Mouse (Mus musculus) heart, adult 2 months (tissue): Measurements from ENCODE around the gene Naa50. TPM values are rescaled to one million over a fixed set of nuclear protein-coding genes. Genes with fewer than 3 reads are reported as not detected.
A peak's percentile ranks its signal among the peaks of the same experiment; 100 is the strongest.

Experiments used
- DNase-seq, 2 experiments: peaks; one replicate each; pipeline ENCODE4 v3.0.0; 2021
- H3K27ac ChIP-seq: fragments of 200-600 bp; 2 replicates; pipeline ENCODE4 v1.8.1; 2022
- H3K27me3 ChIP-seq: fragments of 200-500 bp; 2 replicates; pipeline ENCODE4 v1.6.1; 2012; ENCODE audit warnings: mild to moderate bottlenecking, low read length, inconsistent platforms, mixed read lengths; ENCODE audit not compliant: control insufficient read depth, insufficient read depth
- H3K36me3 ChIP-seq: fragments of 200-500 bp; 2 replicates; pipeline ENCODE4 v1.6.1; 2012; ENCODE audit warnings: low read length, inconsistent platforms; ENCODE audit not compliant: control insufficient read depth, insufficient read depth
- H3K4me1 ChIP-seq: fragments of 200-500 bp; 2 replicates; pipeline ENCODE4 v1.6.1; 2011; ENCODE audit warnings: low read length; ENCODE audit not compliant: control insufficient read depth, insufficient read depth
- H3K4me3 ChIP-seq: fragments of 200-600 bp; 2 replicates; pipeline ENCODE4 v1.8.1; 2022
- H3K79me2 ChIP-seq: fragments of 200-500 bp; replicated peaks from 2 replicates; pipeline ENCODE4 v1.6.1; 2012; ENCODE audit warnings: mild to moderate bottlenecking, inconsistent platforms, low read length, moderate library complexity, mixed read lengths; ENCODE audit not compliant: control insufficient read depth, insufficient read depth
- H3K9ac ChIP-seq: fragments of 200-500 bp; 2 replicates; pipeline ENCODE4 v1.6.1; 2012; ENCODE audit warnings: low read depth, mild to moderate bottlenecking, control low read depth, inconsistent platforms, low read length, mixed read lengths
- CTCF ChIP-seq: fragments of 200-600 bp; IDR thresholded peaks from 2 replicates; pipeline ENCODE4 v1.8.1; 2022; ENCODE audit warnings: antibody characterized with exemption, mild to moderate bottlenecking, moderate library complexity
- EP300 ChIP-seq: fragments of 200-500 bp; IDR thresholded peaks from 2 replicates; pipeline ENCODE4 v1.6.1; 2011; ENCODE audit warnings: low read depth, low read length, control low read depth; ENCODE audit not compliant: insufficient read depth
- POLR2A ChIP-seq: fragments of 200-500 bp; IDR thresholded peaks from 2 replicates; pipeline ENCODE4 v1.6.1; 2011; ENCODE audit warnings: mild to moderate bottlenecking, low read depth, low read length, control low read depth; ENCODE audit not compliant: insufficient read depth
- WGBS: fragments of 180-500 bp; shearing (Covaris S2); methylation state at CpG from one replicate; pipeline ENCODE4 v1.1.7; 2018; 5-methylcytosine and 5-hydroxymethylcytosine counted together
- intact Hi-C: fragments of 180-260 bp; cut with DNase I; formaldehyde crosslinking; loops from one replicate; pipeline ENCODE4 v1.15.1; 2025
- polyA plus RNA-seq: library from polyadenylated mRNA; depleted of rRNA; stranded (reverse); fragments of >200 nt; gene quantifications from 2 replicates; pipeline ENCODE4 v1.2.3, GENCODE M21; 2012
- total RNA-seq, 2 experiments: library from RNA; stranded (reverse); gene quantifications; 2 replicates each; pipeline ENCODE4 v1.2.3; 2021

The Naa50 gene
- total and polyA plus RNA-seq, 3 experiments, result 6.6 to 62.1 (median 57.6) TPM

GRCm38 (mm10) chr16:44123786-44124185 lies 15.8 kb upstream of the Naa50 start:
- Histone ChIP-seq H3K36me3 (peaks cover 7% of the 10 kb centered on the region), H3K9ac (no peak overlapping the region), H3K27me3 (no peaks in the 10 kb centered on the region), H3K4me3 (no peak overlapping the region), H3K4me1 (peaks cover 12% of the 10 kb centered on the region), H3K79me2 (peaks cover 3% of the 10 kb centered on the region; the same call in 1 of the 2 replicates), H3K27ac (peak overlapping the region; percentile 19; the same call in 1 of the 2 replicates)
- 74% methylated on average over 2 of the region's 2 CpGs for WGBS
- no peak for DNase-seq
- intact Hi-C loops, result no loop called here
- TF ChIP-seq EP300 (no peak), POLR2A (no peak), CTCF (no peak)

DNA sequence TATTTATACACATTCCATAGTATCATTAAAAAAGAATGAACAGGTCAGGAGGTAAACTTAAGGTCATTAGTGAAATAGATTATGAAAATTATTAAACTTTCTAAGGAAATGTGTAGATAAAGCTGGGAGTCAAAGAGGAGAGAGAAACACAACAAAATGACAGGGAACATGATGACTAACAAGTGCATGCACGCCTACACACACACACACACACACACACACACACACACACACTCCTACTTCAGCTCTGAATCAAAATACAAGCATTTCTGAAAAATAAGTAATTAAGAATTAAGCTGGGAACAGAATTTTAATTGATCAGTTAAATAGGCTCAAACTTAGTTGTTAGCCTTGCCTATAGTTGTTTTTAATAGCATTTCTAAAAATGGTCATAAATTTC lies 14.9 kb upstream of the Naa50 start:
- 90% methylated on average over 1 of the region's 1 CpGs for WGBS
- Histone ChIP-seq H3K4me3 (no peak overlapping the region), H3K27me3 (no peaks in the 10 kb centered on the region), H3K27ac (no peak overlapping the region), H3K9ac (no peak overlapping the region), H3K79me2 (peaks cover 3% of the 10 kb centered on the region; the same call in 1 of the 2 replicates), H3K4me1 (peaks cover 12% of the 10 kb centered on the region), H3K36me3 (peaks cover 8% of the 10 kb centered on the region)
- DNase-seq, result no peak
- TF ChIP-seq CTCF, result no peak
- no peak for TF ChIP-seq POLR2A
- no peak for TF ChIP-seq EP300
- intact Hi-C loops, result no loop called here

- no peak overlapping the region for H3K9ac ChIP-seq
- H3K4me1 ChIP-seq, result peaks cover 12% of the 10 kb centered on the region
- peaks cover 4% of the 10 kb centered on the region for H3K36me3 ChIP-seq
- intact Hi-C loops, result no loop called here
- peaks cover 5% of the 10 kb centered on the region; the same call in 1 of the 2 replicates for H3K79me2 ChIP-seq
- no peak overlapping the region for H3K4me3 ChIP-seq
- no peak for TF ChIP-seq CTCF
- no peak for TF ChIP-seq EP300
- TF ChIP-seq POLR2A, result no peak
- no peak overlapping the region for H3K27ac ChIP-seq
- no peak for DNase-seq
- WGBS, result 95% methylated on average over 2 of the region's 2 CpGs
- H3K27me3 ChIP-seq, result no peaks in the 10 kb centered on the region
These were observed 14.2 kb upstream of the Naa50 start for GRCm38 (mm10) chr16:44125436-44125835.

DNA sequence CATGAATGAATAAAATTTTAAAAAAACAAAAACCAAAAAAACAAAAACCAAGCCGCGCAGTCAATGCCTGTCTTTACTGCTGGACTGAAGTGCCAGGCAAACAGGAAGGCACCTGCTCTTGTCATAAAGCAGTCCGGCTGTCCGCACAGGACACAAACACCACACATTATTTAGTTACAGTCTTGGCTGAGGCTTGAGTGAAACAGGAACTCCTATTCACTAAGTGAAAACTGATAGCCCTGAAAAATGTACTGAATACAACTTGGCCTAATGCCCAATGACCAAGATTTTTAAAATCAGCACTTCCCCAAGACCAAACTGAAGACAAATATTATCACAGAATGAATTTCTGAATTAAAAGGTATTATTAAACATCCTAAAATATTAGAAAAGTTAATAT lies 13.2 kb upstream of the Naa50 start:
- no peak for DNase-seq
- Histone ChIP-seq H3K4me3 (no peak overlapping the region), H3K27ac (peak overlapping the region; percentile 18; the same call in 1 of the 2 replicates)

GRCm38 (mm10) chr16:44132300-44132699 lies 7.3 kb upstream of the Naa50 start:
- intact Hi-C loops, result no loop called here
- no peak overlapping the region for H3K9ac ChIP-seq
- H3K36me3 ChIP-seq, result peaks cover 2% of the 10 kb centered on the region; the same call in 1 of the 2 replicates
- H3K4me1 ChIP-seq, result no peaks in the 10 kb centered on the region
- H3K79me2 ChIP-seq, result peaks cover 4% of the 10 kb centered on the region; the same call in 1 of the 2 replicates
- TF ChIP-seq EP300 (no peak), CTCF (no peak), POLR2A (no peak)
- no peaks in the 10 kb centered on the region for H3K27me3 ChIP-seq
- H3K4me3 ChIP-seq, result no peak overlapping the region
- no peak overlapping the region for H3K27ac ChIP-seq
- 70% methylated on average over 4 of the region's 4 CpGs for WGBS
- DNase-seq, result no peak

More for the DNA sequence above, 13.2 kb upstream of the Naa50 start:
- no peak for TF ChIP-seq POLR2A
- no peak for TF ChIP-seq CTCF
- TF ChIP-seq EP300, result no peak
- Histone ChIP-seq H3K79me2 (peaks cover 4% of the 10 kb centered on the region; the same call in 1 of the 2 replicates), H3K9ac (no peak overlapping the region), H3K4me1 (peaks cover 12% of the 10 kb centered on the region), H3K27me3 (no peaks in the 10 kb centered on the region), H3K36me3 (peaks cover 4% of the 10 kb centered on the region)
- WGBS, result 35% methylated on average over 4 of the region's 4 CpGs
- intact Hi-C loops, result no loop called here

- peaks cover 2% of the 10 kb centered on the region for H3K4me1 ChIP-seq
- TF ChIP-seq EP300, result no peak
- TF ChIP-seq POLR2A, result no peak
- TF ChIP-seq CTCF, result no peak
- H3K79me2 ChIP-seq, result peaks cover 4% of the 10 kb centered on the region; the same call in 1 of the 2 replicates
- no peak overlapping the region for H3K27ac ChIP-seq
- no peak for DNase-seq
- intact Hi-C loops, result no loop called here
- no peaks in the 10 kb centered on the region for H3K27me3 ChIP-seq
- no peak overlapping the region for H3K9ac ChIP-seq
- no peak overlapping the region for H3K4me3 ChIP-seq
- peaks cover 2% of the 10 kb centered on the region for H3K36me3 ChIP-seq
- 84% methylated on average over 3 of the region's 3 CpGs for WGBS
These were observed 6.4 kb upstream of the Naa50 start for GRCm38 (mm10) chr16:44133187-44133586.
